Mouse (Mus musculus) urinary bladder, adult 2 months (tissue): ENCODE results near the gene Dagla. TPM values are rescaled to one million over a fixed set of nuclear protein-coding genes. Genes with fewer than 3 reads are reported as not detected.

ENCODE experiments used
- DNase-seq: peaks from one replicate; pipeline ENCODE4 v3.0.0; 2022; ENCODE audit warnings: low spot score
- polyA plus RNA-seq: library from polyadenylated mRNA; depleted of rRNA; stranded (reverse); fragments of >200 nt; gene quantifications from 2 replicates; pipeline ENCODE4 v1.2.3, GENCODE M21; 2012

Dagla gene
- polyA plus RNA-seq, 1 experiment = 5.5 TPM

- DNase-seq = no peak
Observed at GRCm38 (mm10) chr19:10280771-10281540, 23.7 kb downstream of the Dagla start.

GRCm38 (mm10) chr19:10279668-10280067 lies 25.0 kb downstream of the Dagla start:
- no peak for DNase-seq

DNA sequence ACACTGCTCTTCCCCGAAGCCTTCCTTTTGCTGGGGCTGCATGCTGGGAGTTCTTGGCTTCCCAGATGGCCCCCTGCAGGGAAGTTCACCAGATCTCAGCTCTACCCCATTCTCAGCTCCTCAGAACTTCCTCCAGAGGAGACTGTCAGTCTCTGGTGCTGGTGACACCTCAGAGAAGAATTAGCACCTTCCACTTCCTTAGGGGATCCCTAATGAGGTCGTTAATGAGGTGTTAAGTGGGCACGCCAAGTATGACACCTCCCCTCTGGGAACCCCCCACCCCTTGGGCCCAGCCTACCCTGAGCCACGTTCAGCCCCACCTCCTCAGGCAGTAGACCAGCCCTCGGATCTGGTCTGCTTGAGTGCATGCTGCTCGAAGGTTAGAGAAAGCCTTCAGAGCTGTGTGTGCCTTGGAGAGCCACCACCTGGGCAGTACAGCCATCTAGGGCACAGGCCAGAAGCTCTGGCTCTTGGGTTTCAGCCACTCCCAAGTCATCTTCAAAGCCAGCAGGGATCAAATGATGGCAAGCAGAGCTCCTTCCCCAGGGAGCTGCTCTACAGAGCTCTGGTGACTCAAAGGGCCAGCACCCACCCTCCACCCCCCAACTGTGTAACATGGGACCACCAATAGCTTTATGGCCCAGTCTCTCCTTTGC lies 25.9 kb downstream of the Dagla start:
- no peak for DNase-seq

- DNase-seq = peak; percentile 50
Observed at GRCm38 (mm10) chr19:10277759-10278158, 26.9 kb downstream of the Dagla start.

DNA sequence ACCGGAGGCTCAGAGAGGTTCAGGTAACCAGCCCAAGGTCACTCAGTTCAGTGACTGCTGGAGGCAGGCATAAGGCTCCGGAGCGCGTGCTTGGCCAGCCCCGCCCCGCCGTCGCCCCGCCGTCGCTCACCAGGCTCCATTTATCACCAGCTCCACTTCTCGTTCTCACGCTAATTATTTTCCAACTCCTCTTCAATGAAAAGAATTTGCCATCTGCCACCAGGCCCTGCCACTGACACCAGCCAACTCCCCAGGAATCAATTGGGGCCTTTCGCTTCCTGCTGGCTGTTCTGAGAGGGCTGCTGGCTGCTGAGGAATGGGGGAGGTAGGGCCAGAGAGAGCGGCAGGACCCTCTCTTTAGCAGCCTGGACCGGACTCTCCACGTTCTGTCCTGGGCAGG lies 27.3 kb downstream of the Dagla start:
- DNase-seq = no peak

DNA sequence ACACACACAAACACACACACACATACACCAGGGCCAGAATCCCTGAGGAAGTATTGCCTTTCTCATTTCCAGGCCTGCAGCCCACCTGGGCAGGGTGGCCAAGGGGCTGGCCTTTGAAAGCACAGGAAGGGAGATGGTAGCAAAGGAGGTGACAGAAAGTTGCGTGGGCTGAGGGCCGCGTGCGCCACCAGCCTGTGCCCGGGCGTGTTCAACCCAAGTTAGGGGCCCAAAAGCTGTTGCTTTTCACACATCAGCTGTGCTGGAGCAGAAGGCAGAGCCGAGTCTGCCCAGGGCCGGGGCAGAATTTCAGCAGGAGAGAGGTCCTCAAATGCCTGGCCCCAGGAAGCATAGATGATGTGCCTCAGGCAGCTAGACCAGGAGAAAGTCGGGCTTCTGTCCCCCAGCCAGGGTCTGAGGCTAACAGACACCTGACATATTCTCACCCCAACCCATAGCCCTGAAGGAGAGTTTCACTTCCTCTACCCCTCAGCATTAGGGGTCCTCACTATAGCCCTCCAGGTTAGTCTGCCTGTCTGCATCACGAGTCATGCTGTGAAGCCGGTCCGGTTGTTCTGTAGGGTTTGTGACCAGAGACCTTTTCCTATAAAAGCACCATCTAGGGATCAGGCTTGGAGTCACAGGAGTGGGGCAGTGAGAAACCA lies 28.1 kb downstream of the Dagla start:
- no peak for DNase-seq

DNA sequence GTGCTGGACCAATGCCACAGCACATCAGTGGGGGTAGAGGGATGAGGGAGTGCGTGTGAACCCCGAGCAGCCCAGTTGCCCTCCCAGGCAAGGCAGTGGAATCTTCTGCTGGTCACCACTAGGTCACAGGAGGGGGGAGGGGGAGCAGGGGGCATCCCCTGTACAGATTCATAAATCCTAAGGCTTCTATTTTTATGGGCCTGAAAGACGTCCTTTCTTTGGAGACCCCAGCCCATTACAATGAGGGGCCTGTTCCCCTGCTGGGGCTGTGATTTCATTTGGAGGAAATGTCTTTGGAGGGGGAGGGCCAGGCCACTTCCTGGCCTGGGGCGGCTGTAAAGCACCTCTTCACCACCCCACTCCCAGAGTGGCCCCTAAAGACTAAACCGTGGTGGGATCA lies 30.6 kb downstream of the Dagla start:
- no peak for DNase-seq

GRCm38 (mm10) chr19:10272746-10273145 lies 31.9 kb downstream of the Dagla start:
- peak; percentile 41 for DNase-seq

- no peak for DNase-seq
Observed at GRCm38 (mm10) chr19:10271592-10271991, 33.1 kb downstream of the Dagla start.

DNA sequence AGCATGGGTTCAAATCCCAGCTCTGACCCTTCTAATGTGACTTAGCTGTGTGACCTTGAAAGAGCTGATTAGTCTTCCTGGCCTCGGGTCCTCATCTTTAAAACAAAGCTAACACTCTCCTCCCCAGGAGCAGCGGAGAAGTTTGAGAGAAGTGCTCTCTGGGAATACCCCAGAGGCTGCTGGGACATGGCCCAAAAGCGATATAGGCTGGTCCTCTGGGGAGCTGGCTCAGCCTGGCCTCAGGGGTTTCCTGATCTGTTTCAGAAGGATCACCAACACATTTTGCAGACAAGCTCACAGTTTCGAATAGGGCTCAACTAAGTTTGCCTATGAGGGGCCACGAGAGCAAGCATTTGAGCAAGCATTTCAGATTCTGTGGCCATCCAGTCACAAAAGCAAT lies 34.3 kb downstream of the Dagla start:
- DNase-seq = no peak

DNA sequence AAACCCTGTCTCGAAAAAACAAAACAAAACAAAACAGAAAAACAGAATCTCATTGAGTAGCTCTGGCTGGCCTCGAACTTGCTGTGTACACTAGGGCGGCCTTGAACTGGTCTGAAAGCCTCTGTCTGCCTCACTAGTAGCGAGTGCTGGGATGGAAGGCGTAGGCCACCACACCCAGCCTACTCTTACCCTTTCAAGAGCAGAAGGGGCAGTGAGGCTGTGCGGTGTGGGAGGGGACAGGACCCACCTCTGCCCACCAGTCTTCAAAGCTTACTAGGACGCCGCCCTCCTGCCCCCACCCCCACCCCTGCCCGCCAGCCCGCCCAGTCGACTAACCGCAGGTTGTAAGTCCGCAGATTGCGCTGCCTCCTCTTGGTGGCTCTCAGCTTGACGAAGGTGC lies 35.8 kb downstream of the Dagla start:
- DNase-seq = no peak

- no peak for DNase-seq
Observed at GRCm38 (mm10) chr19:10267953-10268352, 36.7 kb downstream of the Dagla start.

DNA sequence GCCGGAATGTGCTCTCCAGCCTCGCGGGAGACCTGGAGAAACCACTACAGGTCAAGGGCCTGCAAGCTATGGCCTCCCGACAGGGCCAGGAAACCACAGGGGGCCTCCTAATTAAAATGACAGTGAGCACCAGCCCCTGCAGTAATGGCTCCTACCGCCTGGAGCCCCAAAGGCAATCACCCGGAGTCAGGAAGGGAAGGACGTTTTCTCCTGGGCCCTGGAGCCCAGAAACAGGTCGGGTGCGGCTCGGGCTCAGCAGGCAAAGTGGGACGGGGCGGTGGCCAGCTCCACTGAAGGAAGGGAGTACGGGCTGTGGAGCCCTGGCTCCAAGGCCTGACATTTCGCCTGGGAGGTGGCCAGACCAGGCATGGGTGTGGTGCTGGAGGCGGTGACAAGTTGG lies 37.6 kb downstream of the Dagla start:
- DNase-seq = no peak

- peak; percentile 75 for DNase-seq
Observed at GRCm38 (mm10) chr19:10266196-10266850, 38.4 kb downstream of the Dagla start.

- DNase-seq = no peak
Observed at GRCm38 (mm10) chr19:10261369-10261768, 43.3 kb downstream of the Dagla start.

GRCm38 (mm10) chr19:10258279-10259011 lies 46.2 kb downstream of the Dagla start:
- DNase-seq = peak; percentile 60

- no peak for DNase-seq
Observed at GRCm38 (mm10) chr19:10248128-10248527, 56.5 kb downstream of the Dagla start.

DNA sequence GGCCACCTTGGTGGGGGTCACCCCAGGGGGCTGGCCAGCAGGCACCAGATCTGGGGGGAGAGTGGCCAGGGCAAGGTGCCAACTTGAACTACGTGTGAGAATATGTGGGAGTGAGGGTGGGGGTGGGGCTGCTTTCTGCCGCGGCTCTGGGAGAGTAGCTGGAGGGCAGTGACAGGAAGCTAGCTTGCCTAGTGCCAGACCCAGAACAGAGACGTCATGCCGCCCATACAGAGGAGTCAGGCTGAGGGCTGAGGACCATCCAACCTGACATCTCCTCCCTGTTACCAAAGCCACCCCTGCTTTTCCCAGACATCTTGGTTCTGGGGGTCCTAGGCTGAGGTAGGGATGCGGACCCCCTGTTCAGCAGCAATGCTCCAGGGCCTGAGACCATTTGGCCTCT lies 57.5 kb downstream of the Dagla start:
- DNase-seq = no peak

DNA sequence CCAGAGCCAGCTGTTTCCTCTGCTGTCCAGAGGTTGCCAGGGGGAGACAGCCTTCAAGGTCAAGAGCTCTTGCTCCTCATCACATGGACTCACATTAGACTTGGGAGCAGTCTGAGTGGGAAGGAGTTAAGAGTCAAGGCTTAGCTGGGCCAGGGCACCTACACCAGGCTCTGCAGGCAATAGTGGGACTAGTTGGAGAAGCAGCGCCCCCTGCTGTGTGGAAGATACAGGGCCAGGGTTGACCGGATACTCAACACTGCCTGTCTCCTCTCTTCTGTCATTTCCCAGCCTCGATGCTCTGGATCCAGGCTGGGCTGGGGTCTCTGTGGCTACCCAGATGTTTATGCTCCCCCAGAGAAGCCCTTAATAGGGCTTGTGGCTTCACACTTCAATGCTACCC lies 60.5 kb downstream of the Dagla start:
- no peak for DNase-seq

- DNase-seq = no peak
Observed at GRCm38 (mm10) chr19:10242916-10243315, 61.8 kb downstream of the Dagla start.

GRCm38 (mm10) chr19:10240654-10241305 lies 63.9 kb downstream of the Dagla start, which contains the start of gene Myrf:
Gene Myrf, minus strand, starts transcription at chr19:10240748.
- DNase-seq = peak; percentile 81
